Mouse (Mus musculus) Muller cell, postnatal 12 days (primary cell): ENCODE data around the gene Plagl1.

Experiments used
- DNase-seq: peaks from one replicate; pipeline ENCODE4 v3.0.0-alpha.2; 2015; ENCODE audit errors: inconsistent ontology term

The Plagl1 gene

DNA sequence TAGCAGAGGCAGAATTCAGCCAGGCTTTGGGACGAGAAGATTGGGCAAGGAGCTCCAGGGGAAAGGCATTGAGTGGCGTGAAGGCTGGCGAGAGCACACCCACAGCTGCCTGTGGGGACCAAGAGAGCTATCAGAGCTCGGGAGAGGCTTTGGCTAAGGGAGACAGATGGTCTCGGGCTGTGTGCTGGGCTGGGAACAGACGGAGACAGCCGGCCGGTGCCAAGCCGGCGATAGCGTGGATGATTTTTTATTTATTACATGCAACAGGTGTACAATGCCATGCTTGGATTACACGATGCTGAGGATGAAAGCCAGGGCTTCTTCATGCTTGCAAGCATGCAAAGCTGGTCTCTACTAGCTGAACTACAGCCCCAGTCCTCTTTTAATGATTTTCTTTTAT, 22.2 kb downstream of the Plagl1 start:
- no peak for DNase-seq

DNA sequence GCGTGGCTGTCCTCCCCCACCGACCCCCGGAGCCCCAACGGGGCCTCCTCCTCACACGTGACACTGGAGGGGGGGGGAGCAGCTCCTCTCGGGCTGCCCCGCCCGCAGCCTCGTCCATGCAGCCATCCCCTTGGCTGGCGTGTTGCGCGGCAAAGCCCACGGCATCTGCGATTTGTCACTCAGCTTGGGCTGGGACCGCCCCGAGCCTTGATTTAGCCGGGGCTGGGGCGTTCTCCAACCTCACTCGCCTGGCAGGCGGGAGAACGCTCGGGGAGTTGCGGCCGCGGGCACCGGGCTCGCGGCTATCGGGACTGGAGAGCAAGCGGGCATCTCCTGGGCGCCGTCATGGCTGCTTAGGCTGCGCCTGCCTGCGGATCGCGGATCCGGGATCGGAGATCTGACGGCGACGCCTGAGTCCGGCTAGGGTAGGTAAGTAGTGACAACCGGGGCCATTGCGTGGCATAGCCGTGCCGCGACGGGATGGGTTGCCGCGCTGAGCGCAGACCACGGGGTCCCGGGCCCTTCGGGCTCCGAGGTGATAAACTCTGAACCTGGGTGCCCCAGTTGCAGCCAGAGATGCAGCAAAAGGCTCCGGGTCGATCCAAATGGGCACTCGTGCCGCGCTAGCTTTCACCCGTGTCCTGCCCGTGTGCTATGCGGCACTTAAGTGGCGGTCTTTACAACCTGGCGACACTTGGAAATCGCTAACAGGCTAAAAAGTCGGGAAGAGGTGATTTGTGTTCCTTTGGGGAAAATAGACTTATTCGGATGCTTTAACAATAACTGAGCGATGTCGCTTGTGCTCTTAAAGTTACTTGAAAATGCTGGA, 30.5 kb downstream of the Plagl1 start:
- peak; percentile 94 for DNase-seq

DNA sequence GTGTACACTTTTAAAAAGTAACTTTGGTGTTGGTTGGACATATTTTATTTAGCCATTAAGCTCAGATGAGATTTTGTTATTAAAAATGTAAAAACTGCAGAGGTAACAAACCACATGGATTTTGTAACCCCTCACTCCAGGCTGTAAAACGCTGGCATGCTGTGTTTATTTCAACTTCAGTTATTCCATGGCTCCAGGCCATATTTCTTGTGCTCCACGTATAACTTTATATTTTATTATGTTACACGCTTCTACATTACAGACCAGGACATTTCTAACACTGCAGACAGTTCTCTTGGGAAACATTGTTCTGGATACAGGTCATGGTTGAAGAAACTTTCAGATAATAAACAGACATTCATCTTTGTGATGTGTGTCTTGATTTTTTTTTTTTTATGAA, 32.7 kb downstream of the Plagl1 start:
- no peak for DNase-seq

DNA sequence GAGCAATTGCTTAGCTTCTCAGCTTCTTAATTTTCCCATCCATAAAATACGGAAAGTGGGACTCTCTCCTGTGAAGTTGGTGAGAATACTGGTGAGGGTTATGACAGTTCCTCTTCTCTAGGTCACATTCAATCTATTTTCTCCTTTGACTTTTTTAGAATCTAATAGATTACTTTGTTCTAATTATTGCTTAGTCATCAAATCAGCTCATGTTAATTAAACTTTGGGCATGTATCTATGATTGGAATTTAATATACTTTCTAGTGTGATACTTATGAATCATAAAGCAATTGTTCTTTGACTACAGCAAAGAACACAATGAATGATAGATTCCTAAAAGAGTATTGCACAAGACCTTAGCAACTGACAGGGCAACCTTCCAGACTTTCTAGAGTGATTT, 38.6 kb downstream of the Plagl1 start:
- peak; percentile 63 for DNase-seq

DNA sequence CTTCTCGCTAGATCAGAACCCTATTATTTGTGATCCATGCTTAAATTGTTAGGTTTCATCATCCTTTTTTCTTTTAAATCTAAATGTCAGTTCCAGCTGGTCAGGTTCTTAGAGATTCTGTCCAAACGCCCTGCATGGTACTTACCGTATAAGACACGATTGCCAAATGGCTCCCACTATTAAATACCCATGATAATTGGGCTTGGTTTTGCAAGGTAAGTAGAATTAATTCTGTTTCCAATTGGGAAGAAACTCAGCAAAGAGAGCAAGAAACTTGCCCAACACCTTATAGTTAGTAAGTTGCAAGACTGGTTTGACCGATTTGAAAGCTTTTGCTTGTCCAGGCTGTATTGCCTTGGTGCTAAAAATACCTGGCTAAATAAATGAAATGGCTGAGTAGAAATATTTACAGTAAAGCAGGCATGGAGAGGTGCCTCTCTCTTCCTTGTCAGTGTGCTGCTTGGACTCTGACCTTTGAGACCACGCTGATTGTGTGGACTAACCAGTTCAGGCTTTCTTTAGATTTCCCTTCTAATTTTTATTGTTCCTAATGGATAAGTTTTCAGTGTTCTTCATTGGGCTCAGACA, 39.9 kb downstream of the Plagl1 start:
- no peak for DNase-seq

DNA sequence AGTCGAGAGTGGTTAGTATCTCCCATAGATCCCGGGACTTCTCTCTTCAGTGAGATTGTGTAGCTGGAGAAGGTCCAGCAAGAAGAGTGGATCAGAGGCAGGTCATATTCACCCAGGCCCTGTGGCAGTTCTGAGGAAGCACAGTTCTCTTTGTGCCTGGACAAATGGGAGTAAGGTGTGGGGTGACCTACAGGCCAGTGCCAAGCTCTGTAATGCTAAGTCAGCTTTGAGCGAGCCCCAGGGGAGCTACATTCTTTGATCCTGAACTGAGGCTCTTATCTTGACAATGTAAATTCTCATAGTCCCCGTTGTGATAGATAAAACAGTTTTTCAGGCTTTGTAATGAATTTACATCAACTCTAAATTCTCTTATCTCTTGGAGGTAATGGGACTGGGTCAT, 42.1 kb downstream of the Plagl1 start:
- DNase-seq, result no peak

DNA sequence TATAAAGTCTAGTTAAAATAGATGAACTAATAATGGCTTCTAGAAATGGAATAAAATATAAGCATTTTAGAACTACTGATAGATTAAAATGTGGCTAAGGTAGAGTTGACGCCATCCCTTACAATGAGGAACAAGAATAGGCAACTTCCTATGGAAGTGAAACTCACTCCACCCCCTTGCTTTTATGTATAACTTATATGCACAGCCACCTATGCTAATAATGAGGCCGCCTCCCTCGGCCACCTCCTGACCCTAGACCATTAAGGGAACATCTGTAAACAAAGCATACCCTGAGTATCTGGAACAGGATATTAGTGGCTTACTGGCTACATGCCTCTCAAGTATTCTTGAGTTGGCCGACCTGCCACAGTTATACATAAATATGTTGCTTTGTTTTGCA, 43.5 kb downstream of the Plagl1 start:
- no peak for DNase-seq

DNA sequence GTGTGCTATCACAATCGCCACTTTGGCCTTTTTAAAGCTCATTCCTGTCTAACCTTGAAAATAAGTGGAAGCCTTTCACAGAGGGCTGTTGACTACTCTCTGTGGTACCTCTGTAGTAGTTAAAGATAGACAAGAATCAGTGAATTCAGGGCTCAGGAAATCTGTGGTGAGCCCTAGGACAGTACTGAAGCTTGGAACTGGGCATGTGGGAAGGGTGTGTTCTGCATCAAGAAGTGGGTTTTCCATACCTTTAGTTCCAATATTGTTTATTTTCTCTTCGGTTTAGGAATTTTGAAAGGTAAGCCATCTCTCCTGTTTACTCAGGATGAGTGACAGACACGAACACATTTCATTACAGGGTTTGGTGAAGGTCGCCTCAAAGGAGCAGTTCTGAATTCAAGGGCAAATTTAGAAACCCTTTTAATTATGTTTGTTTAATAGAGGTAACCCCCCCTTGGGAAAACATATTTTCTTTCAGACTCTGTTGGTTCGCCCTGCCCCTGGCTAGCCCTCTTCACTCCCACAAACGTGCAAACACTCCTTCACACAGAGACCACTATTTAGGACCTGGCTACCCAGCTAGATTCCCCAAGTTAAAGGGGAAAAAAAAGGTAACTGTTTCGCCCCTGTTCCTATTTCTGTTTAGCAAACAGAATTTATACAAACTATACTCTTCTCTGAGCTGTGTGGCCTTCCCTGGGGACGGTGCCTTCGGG, 46.8 kb downstream of the Plagl1 start:
- no peak for DNase-seq

DNA sequence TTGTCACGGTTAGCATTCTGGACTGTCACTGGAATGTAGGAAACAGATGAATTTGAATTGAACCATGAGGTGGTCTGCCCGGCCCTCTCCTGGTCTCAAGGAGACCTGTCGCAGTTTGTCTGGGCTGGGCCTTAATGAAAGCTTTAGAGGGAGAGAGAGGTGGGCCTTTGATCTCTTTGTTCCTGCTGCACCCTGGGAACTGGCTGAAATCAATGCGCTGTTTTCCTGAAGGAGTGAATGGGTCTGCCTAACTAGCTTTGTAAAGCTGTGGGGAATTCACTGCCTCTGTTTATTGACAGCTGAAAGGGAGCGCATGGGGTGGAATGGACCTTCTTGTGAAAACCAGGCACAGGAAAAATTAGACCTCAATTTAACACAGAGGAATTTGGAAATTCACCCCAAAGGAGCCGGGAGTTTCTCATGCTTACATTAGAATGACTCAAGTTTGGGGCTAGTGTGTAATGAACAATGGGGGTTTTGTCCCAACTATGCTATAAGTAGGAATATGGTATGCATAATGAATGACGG, 47.8 kb downstream of the Plagl1 start:
- no peak for DNase-seq

DNA sequence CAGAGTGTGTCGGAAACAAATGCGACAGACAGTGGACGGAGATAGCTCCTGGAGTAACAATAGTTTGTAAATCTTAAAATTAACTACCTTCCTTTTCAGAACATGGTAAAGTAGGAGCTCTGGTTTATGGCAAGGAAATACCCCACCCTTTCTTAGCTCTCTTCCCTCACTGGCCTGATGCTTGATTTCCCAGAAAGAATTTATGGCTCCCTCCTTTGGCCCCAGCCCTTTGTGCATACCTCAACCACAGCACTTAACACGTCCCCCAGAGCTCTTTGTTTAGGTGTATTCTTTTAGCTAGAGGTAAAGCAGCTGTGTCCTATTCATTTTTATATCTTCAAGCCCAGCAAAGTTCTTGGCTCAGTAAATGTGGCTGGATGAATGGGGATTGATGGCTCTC, 48.5 kb downstream of the Plagl1 start:
- DNase-seq, result no peak

DNA sequence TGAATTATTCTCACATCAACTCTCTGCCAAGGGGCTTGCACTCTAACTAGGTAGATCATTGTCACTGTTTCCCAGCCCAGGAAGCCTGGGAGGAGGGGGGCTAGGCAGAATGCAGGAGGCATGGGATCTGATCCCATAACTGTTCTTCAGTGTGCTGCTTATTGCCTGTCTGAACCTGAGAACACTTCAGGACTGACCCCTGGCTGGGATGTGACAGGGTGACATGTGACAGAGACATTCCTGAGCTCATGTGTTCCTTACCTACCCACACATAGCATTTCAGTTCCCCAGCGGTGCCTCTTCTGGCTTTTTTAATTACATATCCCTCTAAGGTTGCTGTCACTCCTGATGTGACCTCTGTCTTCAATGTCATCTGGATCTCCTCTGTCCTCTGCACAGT, 49.5 kb downstream of the Plagl1 start:
- DNase-seq, result no peak

DNA sequence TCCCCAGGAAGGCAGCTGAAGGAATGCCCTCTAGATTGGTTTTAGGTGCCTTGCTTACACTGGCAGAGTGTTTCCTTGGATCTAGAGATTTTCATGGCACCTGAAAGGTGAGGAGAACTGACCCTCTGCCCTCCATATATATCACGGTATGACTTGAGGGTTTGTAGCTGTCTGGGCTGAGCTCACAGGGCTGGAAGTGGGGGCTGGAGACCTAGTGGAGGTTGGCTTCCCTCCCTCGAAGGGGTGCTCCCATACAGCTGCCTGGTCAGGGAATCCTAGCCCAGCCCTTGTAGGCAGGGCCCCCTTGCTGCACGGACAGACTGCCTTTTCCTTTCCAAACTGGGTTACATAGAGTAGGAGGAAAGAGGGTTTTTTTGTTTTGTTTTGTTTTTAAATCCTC, 52.5 kb downstream of the Plagl1 start:
- no peak for DNase-seq

DNA sequence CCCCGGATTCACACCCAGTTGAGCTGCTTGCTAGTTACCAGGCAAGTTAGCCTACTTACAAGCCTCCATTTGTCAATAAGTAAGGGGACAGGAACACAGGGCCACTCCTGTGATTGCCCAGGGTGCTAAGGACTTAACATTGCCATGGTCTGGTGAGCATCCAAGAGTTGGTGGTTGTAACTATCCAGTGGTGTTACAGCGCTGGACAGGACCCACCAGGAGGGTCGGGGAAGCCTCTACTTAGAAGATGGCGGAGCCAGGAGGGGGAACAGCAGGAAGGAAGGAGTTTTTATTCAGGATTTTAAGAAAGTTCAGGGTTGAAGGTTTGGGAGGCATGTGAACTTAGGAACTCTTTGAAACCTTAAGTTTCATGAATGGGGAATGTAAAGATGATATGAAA, 53.3 kb downstream of the Plagl1 start:
- no peak for DNase-seq

DNA sequence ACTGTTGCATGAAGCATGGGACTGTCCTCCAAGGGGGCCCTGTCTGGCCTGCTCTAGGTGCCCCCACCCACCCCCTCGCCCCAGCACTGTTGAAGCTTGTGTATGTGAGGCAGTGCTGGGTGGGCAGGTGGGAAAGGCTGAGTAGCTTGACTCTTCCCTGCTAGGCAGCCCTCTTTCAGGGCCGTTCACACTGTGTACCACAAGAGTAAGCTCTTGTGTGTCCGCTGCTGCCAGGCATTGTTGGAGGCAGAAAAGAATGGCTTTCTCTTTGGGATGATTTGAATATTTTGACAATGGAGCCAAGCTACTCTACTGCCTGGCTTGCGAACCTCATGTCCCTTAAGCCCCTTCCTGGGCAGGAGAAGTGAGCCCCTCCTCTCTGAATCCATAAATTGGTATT, 54.7 kb downstream of the Plagl1 start:
- no peak for DNase-seq

DNA sequence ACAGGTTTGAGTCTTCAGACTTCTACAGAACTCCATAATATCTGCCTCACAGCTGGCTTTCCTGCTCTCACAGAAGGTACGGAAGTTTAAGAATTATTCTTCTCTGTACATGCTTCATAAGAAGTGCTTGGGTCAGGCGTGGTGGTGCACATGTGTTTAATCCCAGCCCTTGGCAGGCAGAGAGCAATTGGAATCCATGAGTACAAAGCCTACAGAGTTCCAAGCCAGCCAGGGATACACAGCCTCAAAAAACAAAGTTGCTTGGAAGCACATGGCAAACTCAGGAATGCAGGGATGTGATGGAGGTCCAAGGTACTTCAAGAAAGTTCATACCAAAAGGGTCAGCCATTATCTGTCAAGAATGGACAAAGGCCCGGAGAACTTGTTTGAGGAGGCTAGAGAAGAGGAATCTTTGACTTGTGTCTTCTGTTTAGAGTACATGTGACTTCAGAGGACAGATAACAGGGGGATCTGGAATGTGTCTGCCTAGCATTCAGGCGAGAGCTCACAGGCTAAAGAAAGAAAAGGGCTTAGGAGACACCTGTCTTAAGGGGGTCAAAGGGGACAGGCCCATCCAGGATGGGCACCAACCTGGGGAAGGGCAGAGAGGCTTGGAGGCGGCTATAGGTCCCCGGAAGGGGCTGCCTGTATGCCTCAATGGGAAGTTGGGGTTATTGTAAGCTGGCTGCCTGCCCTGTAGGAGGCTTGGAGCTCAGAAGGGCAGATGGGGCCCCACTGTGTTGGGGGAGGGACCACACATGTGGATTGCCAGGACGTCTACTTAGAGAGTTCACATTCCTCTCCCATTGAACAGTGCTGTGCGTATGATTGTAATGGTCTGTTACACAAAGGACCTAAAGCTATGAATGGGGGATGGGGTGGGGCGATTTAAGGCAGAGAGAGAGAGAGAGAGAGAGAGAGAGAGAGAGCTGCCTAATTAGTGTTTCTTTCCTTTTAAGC, 56.7 kb downstream of the Plagl1 start:
- peak; percentile 48 for DNase-seq

DNA sequence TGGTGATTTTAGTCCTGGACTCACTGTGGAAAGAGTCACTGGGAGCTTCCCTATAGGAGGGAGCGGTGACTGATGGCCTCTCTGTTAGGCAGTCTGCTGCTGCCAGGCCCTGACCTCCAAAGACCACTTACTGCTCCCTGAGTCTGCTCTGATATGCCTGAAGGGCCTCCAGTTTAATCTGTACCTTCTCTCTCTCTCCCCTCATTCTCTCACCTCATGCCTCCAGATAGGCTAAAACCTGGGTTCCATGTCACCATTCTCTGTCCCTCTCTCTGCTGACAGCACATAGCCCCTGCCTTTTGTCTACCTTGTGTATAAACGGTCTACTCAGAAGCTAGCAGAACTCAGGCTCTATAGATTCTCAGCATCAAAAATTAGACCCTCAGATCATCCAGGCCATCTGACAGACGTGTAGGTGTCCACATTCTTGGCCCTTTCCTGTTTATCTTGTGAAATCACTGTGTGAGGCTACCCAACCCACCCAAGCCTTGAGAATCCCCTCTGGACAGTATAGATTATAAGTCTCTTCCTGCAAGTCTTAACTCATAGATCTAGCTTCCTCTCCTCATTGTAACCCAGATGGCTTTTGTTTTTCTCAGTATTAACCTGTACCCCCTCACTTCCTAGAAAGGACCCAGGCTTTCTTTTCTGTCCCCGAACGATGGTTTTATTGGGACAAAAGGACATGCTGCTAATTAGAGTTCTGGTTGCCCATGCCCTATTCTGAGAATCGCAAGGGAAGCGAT, 57.9 kb downstream of the Plagl1 start:
- DNase-seq, result no peak

DNA sequence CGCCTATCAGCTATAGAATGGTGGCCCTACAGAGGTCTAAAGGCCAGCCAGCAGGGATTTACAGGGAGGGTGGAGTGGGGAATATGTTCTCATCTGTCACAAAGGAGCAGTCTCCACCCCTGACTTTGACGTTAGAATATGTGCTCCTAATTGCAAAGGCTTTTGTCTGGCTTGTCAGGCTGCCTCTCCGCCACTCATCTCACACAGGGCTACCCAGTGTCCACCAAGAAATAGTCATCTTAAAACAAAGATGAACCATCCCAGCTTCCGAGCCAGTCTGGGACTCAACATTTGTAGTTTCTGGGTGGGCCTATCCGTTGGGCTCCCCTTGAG, 58.4 kb downstream of the Plagl1 start:
- DNase-seq, result no peak

DNA sequence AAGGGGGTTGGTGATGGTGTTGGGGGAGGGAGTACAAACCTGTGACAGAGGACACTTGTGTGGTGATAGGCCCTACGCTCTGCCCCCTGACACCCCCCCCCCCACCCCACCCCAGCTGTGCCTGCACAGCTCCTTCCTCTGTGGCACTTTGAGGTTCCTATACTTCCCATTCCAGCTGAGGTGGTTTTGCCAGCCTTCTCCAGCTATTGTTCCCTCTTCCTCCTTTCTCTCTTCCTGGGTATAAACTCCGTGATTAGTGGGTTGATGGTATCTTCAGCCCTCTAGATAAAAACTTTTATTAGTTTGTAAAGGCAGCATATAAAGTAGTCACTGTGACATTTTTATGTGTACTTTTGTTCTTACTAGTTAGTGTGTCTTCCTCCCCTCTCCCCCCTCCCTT, 59.0 kb downstream of the Plagl1 start:
- DNase-seq, result no peak

DNA sequence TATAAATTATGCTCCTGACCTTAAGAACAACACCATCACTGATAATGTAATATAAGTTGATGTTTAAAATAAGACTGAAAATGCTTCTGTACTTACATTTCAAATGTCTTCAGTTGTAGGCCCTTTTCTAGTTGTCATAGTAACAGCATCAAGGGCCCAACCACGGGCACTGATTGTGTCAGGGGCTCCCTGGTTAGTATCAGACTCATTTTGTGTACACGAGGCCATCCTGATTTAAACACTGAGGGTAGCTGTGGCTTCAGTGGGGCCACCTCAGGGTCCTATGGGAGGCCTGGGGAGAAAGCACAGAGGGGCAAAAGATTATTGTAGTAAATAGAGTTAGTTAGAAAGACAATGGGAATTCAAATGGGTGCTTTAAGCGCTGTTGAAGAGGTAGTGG, 65.5 kb downstream of the Plagl1 start:
- DNase-seq, result no peak

DNA sequence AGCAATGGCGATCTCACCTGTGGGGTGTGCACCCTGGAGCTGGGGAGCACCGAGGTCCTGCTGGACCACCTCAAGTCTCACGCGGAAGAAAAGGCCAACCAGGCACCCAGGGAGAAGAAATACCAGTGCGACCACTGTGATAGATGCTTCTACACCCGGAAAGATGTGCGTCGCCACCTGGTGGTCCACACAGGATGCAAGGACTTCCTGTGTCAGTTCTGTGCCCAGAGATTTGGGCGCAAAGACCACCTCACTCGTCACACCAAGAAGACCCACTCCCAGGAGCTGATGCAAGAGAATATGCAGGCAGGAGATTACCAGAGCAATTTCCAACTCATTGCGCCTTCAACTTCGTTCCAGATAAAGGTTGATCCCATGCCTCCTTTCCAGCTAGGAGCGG, 67.0 kb downstream of the Plagl1 start:
- no peak for DNase-seq

DNA sequence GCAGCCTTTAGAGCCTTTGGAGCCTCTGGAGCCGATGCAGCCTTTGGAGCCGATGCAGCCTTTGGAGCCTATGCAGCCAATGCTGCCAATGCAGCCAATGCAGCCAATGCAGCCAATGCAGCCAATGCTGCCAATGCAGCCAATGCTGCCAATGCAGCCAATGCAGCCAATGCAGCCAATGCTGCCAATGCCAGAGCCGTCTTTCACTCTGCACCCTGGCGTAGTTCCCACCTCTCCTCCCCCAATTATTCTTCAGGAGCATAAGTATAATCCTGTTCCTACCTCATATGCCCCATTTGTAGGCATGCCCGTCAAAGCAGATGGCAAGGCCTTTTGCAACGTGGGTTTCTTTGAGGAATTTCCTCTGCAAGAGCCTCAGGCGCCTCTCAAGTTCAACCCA, 67.6 kb downstream of the Plagl1 start:
- DNase-seq, result no peak
